Mouse (Mus musculus) intestine, embryonic 16.5 days (tissue): Measurements from ENCODE around the gene Pip5k1a. TPM values are rescaled to one million over a fixed set of nuclear protein-coding genes. Genes with fewer than 3 reads are reported as not detected.

Source experiments
- ATAC-seq: fragments of 200-750 bp; cut with Nextera tagmentation; 2 replicates; pipeline ENCODE4 v1.8.0; 2017; ENCODE audit warnings: moderate TSS enrichment, moderate library complexity
- H3K27ac ChIP-seq: fragments of 300-500 bp; sonication (generic); 2 replicates; pipeline ENCODE4 v1.5.1; 2014; ENCODE audit warnings: mild to moderate bottlenecking, low read length
- H3K27me3 ChIP-seq: fragments of 300-500 bp; sonication (generic); replicated peaks from 2 replicates; pipeline ENCODE4 v1.6.1; 2014; ENCODE audit warnings: low read length, control low read depth, mixed read lengths; ENCODE audit not compliant: control insufficient read depth, insufficient read depth
- H3K36me3 ChIP-seq: fragments of 300-500 bp; sonication (generic); 2 replicates; pipeline ENCODE4 v1.6.1; 2014; ENCODE audit warnings: low read length, control low read depth; ENCODE audit not compliant: control insufficient read depth, insufficient read depth
- H3K4me1 ChIP-seq: fragments of 300-500 bp; sonication (generic); 2 replicates; pipeline ENCODE4 v1.6.1; 2014; ENCODE audit warnings: low read length, control low read depth, mixed read lengths; ENCODE audit not compliant: control insufficient read depth, insufficient read depth
- H3K4me2 ChIP-seq: fragments of 300-500 bp; sonication (generic); 2 replicates; pipeline ENCODE4 v1.6.1; 2014; ENCODE audit warnings: low read depth, low read length, control low read depth
- H3K4me3 ChIP-seq: fragments of 300-500 bp; sonication (generic); 2 replicates; pipeline ENCODE4 v1.5.1; 2014; ENCODE audit warnings: mild to moderate bottlenecking, low read length
- H3K9ac ChIP-seq: fragments of 300-500 bp; sonication (generic); 2 replicates; pipeline ENCODE4 v1.6.1; 2014; ENCODE audit warnings: low read depth, low read length
- H3K9me3 ChIP-seq: fragments of 300-500 bp; sonication (generic); 2 replicates; pipeline ENCODE4 v1.6.1; 2016; ENCODE audit warnings: low read length, control low read depth; ENCODE audit not compliant: control insufficient read depth
- WGBS: fragments of 180-500 bp; shearing (Covaris S2); extraction: QIAGEN DNeasy Blood & Tissue Kit; methylation state at CpG from one replicate; pipeline ENCODE4 v1.1.7; 2014; 5-methylcytosine and 5-hydroxymethylcytosine counted together
- polyA plus RNA-seq: library from polyadenylated mRNA; unstranded; fragments of >200 nt; fragmentation: Nextera tagmentation; extraction: Ambion mirVana; gene quantifications from 2 replicates; pipeline ENCODE4 v1.2.1, GENCODE M21; 2015

Gene Pip5k1a
- polyA plus RNA-seq, 1 experiment from 2014 or later, result 14.5 TPM

- WGBS, result 4% methylated on average over 21 of the region's 21 CpGs
- Histone ChIP-seq H3K4me2 (peak overlapping the region; percentile 84), H3K4me1 (peaks cover 10% of the 10 kb centered on the region; the same call in 1 of the 2 replicates), H3K27ac (peak overlapping the region; percentile 92), H3K4me3 (peak overlapping the region; percentile 76), H3K27me3 (no peaks in the 10 kb centered on the region), H3K9ac (peak overlapping the region; percentile 69), H3K36me3 (peaks cover 4% of the 10 kb centered on the region; the same call in 1 of the 2 replicates), H3K9me3 (no peaks in the 10 kb centered on the region)
- no peak for ATAC-seq
These were observed 90.1 kb downstream of the Pip5k1a start for GRCm38 (mm10) chr3:95016532-95017056.

DNA sequence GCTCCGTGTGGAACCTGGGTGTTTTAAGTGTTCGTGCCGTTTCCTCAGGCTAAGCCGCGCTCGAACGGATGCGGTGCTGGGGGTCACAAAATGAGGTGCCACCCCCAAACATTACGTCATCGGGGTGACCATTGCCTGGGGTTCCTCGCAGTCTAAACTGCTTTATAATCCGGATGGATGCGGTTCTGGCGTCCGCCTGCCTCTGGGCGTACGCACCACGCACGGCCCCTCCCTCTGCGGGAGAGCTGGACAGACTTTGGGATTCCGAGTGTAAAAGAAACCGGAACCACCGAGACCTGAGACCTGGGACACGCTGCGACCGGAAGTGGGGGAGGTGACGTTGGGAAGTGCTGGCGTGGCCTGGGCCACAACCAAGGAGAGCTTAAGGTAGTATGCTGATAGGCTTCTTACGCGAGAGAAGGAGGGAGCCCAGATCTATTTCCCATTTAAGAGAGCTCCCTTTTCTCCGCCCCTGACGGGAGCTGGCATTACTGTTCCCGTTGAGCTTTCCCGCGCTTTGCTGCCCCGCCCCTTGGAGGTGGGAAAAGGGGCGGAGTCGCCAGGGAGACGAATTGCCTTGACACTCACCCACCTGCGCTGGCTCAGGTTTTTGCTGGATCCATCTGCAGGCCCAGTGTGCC, 90.7 kb downstream of the Pip5k1a start:
- WGBS, result under 1% methylated on average over 40 of the region's 40 CpGs
- Histone ChIP-seq H3K27ac (peak overlapping the region; percentile 92), H3K27me3 (no peaks in the 10 kb centered on the region), H3K4me2 (peak overlapping the region; percentile 84), H3K4me1 (peaks cover 10% of the 10 kb centered on the region; the same call in 1 of the 2 replicates), H3K9me3 (no peaks in the 10 kb centered on the region), H3K36me3 (peaks cover 8% of the 10 kb centered on the region; the same call in 1 of the 2 replicates), H3K9ac (peak overlapping the region; percentile 69), H3K4me3 (peak overlapping the region; percentile 76)
- peak; percentile 85 for ATAC-seq

DNA sequence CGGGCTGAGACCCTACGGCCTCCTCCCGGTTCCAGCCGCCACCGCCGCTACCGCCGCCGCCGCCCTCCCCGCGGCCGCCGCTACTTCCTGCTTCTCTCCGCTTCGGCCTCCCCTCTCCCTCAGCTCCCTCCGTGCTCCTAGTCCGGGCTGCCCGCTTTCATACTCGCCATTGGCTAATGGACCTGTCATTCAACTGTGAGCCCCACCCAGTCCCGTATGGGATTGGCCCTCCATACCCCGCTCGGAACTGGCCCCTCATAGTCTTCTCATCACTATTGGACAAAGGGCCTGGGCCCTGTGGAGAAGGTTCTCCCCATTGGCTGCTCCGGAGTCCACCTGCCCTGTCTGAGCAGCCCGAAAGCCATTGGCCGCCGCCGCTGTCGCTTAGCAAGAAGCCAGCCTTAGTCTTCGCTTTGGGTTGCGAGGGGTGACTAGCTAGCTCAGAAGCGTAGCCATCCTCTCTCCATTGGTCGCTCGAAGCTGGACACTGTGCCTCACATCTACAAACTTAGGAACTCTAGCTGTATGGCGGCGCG, 91.3 kb downstream of the Pip5k1a start, which contains the start of gene Zfp687:
TSS of gene Zfp687 (minus strand) at position 112 of the 536 bp plus-strand sequence.
- peak within 1 kb of the TSS; percentile 92 for H3K27ac ChIP-seq
- H3K9me3 ChIP-seq, result no peaks in the 10 kb centered on the region
- peak within 1 kb of the TSS; percentile 84 for H3K4me2 ChIP-seq
- peak within 1 kb of the TSS; percentile 85 for H3K9ac ChIP-seq
- no peaks in the 10 kb centered on the region for H3K27me3 ChIP-seq
- ATAC-seq, result peak; percentile 99
- H3K4me3 ChIP-seq, result peak within 1 kb of the TSS; percentile 76
- H3K36me3 ChIP-seq, result peaks cover 14% of the 10 kb centered on the region; the same call in 1 of the 2 replicates
- peaks cover 10% of the 10 kb centered on the region; the same call in 1 of the 2 replicates for H3K4me1 ChIP-seq
- WGBS, result under 1% methylated on average over 37 of the region's 37 CpGs

DNA sequence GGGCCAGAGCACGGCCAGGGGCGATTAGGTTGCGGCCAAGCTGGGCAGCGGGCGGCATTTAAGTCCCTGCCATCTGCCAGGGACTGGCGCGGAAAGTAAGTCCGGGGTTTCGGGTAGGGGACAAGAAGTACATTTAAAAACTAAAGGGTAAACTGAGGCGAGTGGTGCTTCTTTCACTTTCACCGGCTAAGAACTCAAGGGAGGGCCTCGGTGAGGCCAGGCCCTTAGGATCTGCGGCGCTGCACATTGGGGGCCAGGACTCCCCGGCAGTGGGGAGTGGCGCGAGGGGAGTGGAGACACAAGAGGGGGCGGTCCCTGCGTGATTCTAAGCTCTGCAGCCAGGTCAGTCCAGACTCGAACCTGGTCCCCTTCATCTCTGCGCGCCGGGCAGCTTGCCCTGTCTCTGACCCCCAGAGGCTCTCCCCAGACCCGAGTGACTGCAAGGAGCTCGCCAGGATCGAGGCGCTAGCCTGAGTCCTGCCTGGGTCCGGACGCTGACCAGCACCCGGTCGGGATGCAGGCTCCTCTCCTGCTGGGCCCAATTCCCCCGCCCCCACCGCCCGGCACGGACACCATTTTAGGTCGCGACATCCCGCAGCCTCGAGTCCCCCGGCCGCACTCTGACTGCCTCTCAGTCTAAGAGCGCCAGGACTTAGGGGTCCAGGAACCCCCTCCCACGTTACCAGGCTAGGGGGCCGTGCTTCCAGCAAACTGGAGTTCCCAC, 92.1 kb downstream of the Pip5k1a start:
- under 1% methylated on average over 44 of the region's 44 CpGs for WGBS
- H3K9me3 ChIP-seq, result no peaks in the 10 kb centered on the region
- H3K4me3 ChIP-seq, result peak overlapping the region; percentile 76
- H3K4me1 ChIP-seq, result peaks cover 10% of the 10 kb centered on the region; the same call in 1 of the 2 replicates
- peak overlapping the region; percentile 73 for H3K4me2 ChIP-seq
- peak overlapping the region; percentile 85 for H3K9ac ChIP-seq
- peak overlapping the region; percentile 83 for H3K27ac ChIP-seq
- peak; percentile 14; the same call in 1 of the 2 replicates for ATAC-seq
- H3K27me3 ChIP-seq, result no peaks in the 10 kb centered on the region
- H3K36me3 ChIP-seq, result peaks cover 17% of the 10 kb centered on the region; the same call in 1 of the 2 replicates

- peaks cover 10% of the 10 kb centered on the region; the same call in 1 of the 2 replicates for H3K4me1 ChIP-seq
- no peaks in the 10 kb centered on the region for H3K27me3 ChIP-seq
- H3K4me2 ChIP-seq, result peak overlapping the region; percentile 73
- peak overlapping the region; percentile 85 for H3K9ac ChIP-seq
- WGBS, result 14% methylated on average over 13 of the region's 13 CpGs
- H3K4me3 ChIP-seq, result peak overlapping the region; percentile 76
- H3K27ac ChIP-seq, result peak overlapping the region; percentile 83
- ATAC-seq, result no peak
- H3K36me3 ChIP-seq, result peaks cover 19% of the 10 kb centered on the region
- H3K9me3 ChIP-seq, result no peaks in the 10 kb centered on the region
These were observed 92.9 kb downstream of the Pip5k1a start for GRCm38 (mm10) chr3:95013699-95014427.

- H3K9ac ChIP-seq, result no peak overlapping the region
- H3K9me3 ChIP-seq, result no peaks in the 10 kb centered on the region
- no peak overlapping the region for H3K27ac ChIP-seq
- H3K4me1 ChIP-seq, result peaks cover 10% of the 10 kb centered on the region; the same call in 1 of the 2 replicates
- no peak overlapping the region for H3K4me3 ChIP-seq
- WGBS, result 81% methylated on average over 3 of the region's 3 CpGs
- H3K36me3 ChIP-seq, result peaks cover 25% of the 10 kb centered on the region
- ATAC-seq, result no peak
- no peaks in the 10 kb centered on the region for H3K27me3 ChIP-seq
- no peak overlapping the region for H3K4me2 ChIP-seq
These were observed 93.7 kb downstream of the Pip5k1a start for GRCm38 (mm10) chr3:95012982-95013381.

- Histone ChIP-seq H3K27me3 (no peaks in the 10 kb centered on the region), H3K9ac (no peak overlapping the region), H3K9me3 (no peaks in the 10 kb centered on the region), H3K4me1 (peaks cover 10% of the 10 kb centered on the region; the same call in 1 of the 2 replicates), H3K36me3 (peaks cover 37% of the 10 kb centered on the region), H3K4me2 (no peak overlapping the region), H3K4me3 (no peak overlapping the region), H3K27ac (no peak overlapping the region)
- 74% methylated on average over 7 of the region's 7 CpGs for WGBS
- ATAC-seq, result no peak
These were observed 96.3 kb downstream of the Pip5k1a start for GRCm38 (mm10) chr3:95010396-95010795.
